Mouse (Mus musculus): ENCODE measurements at regions not wholly inside any gene's neighbourhood (a gene's known extent, or its start where the extent isn't known, plus 50 kb on each side); places are given as distances from the start of the nearest gene placed in this dataset.

DNA sequence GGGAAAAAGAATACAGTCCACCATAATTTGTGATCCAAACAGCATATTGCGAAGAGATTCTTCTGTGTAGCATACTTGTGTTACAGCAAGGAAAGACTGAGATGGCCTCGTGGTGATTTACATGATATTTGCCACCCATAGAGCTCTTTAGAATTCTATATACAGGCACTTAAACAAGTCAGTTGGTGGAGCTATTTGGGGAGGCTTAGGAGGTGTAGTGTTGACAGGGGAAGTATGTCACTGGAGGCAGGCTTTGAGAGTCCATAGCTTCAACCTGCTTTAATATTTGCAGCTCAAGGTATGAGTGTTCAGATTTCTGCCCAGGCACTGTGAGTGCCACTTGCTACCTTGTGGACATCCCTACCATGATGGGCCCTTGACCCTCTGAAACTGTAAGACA lies 187.3 kb downstream of the Ostf1 start:
- no peak for DNase-seq (ENCODE audit: low read depth, low spot score)

DNA sequence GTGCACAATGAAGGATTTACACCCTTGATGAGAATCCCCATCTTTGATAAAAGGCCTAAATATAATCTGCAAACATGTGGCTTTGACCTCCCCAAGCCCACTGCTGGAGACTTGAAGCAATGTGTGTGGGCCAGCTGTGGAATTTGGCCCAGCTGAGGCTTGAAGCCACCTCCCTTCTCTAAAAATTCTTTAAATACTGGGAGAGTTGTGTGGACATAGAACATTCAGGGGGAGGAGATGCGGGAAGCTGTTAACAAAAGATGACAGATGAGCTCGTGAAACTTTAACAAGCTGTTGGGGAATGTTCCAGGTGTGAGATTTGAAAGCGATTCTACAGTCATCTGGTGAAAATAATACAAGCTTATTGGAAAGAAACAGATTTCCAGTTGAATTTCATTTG lies 195.3 kb downstream of the Ostf1 start:
- DNase-seq (ENCODE audit: low read depth, low spot score): peak; percentile 7

DNA sequence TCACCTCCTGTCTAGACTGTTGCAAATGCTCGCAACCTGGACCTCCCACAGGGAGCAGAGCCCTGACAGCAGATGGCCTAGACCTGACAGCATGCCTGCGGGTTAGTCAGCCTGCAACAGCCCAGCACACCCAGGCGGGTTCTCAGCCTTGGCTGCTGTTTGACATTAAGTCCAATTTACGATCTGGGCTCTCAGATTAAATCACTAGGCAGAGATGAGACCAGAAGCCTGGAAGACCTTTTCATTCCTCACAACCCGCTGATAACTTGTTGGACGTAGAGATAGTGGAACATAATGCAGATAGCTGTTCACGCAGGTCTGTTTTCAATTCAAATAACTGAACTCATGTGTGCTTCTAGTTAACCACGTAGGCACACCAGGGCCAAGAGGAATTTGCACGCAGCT lies 211.2 kb downstream of the Ostf1 start:
- no peak for DNase-seq (ENCODE audit: low read depth, low spot score)

DNA sequence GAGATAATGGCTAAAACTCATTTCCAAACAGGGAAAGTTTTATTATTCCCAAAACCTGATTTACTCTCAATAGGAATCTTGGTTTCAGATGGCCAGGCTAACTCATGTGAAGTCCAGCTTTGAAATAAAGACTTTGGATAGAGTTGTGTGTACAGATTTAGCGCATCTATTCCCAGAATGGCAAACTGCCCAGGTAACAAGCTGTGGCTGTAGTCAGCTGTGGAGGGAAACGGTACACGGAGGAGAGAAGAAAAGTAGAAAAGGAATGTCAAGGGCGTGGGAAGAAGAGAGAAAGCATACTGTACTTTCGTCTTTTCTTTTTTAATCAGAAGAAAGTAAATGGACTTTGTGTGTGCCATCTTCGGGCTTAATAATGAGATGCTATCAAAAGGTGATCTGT lies 213.1 kb downstream of the Ostf1 start:
- no peak for DNase-seq (ENCODE audit: low read depth, low spot score)

DNA sequence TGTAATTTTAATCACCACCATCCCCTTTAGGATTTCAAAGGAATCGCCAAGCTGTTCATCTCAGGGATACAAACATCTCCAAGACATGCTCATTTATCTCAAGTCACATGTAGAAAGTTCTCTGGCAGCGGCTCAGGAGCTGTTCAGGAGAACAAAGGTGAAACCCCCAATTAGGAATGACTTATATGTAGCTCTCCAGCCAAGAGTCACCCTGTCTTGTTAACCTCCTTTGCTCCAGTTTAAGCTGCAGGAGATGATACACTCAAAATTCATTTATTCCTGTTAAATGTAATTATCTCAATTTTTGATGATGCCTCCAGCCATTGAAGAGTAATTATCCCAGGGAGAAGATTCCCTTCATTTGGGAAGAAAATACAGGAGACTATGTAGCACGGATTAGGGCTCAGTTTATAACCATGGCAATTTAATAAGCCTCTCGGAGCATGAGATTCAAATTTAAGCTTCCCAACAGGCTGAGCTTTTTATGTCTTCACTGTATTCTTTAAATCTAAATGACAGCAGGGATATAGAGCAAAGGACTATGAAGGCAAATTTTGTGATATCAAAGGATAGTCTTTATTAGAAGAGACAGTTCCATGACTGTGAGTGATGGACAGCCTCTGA lies 254.0 kb downstream of the Ostf1 start:
- DNase-seq (ENCODE audit: low read depth, low spot score): no peak

DNA sequence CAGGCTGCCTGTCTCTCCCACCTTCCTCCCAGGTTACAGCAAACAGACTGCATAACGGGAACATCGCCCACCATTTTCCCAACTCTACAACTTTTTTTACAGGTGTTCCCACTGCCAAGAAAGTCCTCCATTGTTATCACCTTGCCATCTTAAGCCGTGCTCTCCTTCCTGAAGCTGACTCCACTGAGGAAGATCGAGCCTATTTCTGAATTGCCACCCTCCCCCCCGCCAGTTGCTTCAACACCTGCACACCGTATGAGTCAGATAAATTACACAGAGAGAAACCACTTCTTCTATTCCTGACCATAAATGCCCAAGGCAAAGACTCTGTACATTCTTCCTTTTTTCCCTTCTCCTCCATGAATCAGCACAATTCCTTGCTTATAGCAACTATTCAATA lies 263.0 kb downstream of the Ostf1 start:
- DNase-seq (ENCODE audit: low read depth, low spot score): no peak

DNA sequence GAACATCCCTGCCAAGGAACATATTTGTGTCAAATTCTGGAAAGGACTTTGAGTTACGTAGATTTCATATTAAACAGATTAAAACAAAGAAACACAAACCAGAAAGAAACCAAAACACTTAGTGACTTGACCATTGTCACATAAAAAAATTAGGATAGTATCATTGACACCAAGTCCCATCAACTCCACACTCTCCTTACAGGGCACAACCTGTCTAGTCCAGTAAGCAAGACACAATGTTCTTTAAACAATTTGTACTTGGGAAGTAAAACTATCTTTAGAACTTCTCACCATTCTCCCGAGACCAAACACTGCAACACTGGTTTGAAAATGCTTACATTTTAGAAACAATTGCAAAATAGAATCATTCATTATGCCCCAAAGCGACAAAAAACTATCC lies 277.7 kb downstream of the Ostf1 start:
- no peak for DNase-seq (ENCODE audit: low read depth, low spot score)

DNA sequence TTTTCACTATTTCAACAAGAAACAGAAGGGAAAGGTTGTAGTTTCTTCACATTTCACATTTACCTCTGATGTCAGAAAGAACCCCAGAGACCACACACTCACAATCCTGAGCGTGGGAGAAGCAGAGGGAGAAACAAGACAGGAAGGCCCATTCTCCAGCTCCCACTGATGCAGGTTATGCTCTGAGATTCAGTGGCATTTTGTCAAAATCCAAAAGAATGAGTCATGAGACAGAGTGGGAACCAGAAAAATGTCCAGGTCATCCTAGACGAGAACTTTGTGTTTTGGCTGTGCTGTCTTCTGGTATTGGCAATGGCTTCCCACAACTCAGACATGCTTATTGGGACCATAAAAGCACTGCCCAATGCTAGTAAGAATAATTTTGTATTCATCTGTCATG lies 285.9 kb downstream of the Ostf1 start:
- DNase-seq (ENCODE audit: low read depth, low spot score): no peak

DNA sequence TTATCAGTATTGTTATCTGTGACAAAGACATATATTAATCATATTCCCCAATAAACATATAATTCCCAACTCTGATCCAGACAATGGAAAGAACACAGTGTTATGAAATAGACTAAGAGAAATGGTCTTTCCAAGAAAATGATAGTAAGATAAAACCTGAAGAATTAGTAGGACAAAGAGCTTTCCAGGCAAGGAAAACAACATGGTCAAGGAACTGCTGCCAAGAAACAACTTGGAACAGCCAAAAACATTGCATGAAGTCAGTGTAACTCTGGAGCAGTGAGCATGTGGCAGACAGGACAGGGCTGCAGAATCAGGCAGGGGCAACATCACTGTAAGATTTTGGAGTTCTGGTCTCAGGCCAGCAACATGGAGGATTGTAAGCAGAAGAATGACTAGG lies 288.0 kb downstream of the Ostf1 start:
- no peak for DNase-seq (ENCODE audit: low read depth, low spot score)

DNA sequence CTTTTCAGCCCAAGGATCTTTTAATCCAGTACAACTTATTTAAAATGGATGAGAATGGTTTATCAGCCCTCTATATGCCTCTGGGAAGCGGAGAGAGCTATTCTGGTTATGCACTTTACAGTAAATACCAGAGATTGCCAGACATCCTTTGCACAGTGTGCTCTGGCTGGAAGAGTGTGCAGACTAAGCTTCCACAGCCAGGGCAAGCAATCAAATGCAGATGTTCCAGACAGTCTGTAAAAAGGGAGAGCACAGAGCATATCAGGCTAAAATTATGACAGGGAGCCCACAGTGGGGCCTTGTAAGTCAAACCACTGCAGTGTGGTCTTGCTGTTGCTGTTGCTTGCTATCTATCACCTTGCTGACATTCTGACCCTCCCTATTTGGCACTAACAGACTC lies 288.6 kb downstream of the Ostf1 start:
- no peak for DNase-seq (ENCODE audit: low read depth, low spot score)

DNA sequence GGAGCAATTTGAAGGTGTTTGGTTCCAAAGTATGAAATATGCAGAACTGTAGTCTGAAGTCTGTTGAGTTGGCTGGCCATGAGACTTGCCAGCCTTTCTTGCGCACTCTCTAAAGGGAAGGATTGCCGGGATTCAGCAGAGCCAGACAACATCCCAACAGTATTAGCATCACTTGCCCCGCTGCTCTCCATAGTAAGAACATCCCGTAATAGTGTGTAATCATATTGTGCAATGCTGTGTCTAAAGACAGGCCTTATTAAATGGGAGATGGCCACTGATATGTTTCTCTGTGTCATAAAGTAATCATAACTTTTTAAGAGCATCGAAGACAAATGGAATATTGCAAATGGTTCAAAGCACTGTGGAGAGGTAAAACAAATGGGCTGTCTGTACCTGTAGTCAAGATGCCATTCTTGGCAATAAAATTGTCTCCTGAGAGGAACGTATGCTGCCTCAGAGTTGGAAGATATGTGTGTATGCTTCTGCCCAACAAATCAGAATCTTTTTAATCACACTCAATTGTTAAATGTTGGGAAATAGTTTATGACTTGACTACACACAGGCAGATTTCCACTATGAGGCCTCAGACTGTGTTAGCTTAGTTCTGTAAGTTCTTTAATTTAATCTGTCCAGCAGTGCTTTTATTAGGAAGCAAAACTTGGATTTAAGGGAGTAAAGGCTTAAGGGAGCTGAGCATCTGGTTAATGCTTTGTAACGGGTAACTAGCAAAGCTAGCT lies 293.6 kb downstream of the Ostf1 start:
- no peak for DNase-seq (ENCODE audit: low read depth, low spot score)

DNA sequence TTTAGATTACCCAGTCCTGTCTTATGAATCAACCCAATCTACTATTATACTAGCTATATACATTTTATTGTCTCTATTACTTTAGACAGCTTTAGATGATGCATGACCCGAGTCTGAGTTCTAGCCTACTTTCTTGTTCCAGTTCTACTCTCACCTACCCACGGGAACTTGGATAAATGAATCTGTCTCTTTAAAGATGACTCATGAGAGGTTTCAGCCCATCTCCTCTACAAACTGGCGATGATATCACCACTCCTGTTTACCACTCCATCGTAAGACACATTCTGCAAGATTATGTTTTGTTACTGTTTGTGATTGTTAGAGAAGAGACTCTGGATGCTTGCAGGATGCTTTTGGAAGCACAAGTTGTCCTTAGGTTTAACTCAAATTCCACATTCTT lies 295.0 kb downstream of the Ostf1 start:
- DNase-seq (ENCODE audit: low read depth, low spot score): no peak

DNA sequence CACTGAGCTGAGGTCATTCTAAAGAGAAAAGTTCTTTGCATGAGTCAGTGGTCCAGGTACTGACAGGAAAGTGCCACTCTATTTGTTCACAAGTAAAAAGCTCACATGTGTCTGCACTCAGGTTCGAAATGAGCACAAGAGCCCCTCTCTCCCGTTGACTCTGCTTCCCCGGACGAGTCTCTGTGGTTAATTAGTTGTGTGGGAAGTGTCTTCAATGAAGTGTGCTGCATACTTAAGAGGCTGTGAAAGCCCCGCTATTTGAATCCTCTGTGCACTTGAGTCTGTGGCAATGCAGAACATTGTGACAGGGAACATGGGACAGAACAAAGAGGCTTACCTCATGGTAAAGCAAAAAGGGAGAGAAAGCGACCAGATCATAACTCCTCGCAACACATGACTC lies 297.0 kb downstream of the Ostf1 start:
- DNase-seq (ENCODE audit: low read depth, low spot score): no peak

DNA sequence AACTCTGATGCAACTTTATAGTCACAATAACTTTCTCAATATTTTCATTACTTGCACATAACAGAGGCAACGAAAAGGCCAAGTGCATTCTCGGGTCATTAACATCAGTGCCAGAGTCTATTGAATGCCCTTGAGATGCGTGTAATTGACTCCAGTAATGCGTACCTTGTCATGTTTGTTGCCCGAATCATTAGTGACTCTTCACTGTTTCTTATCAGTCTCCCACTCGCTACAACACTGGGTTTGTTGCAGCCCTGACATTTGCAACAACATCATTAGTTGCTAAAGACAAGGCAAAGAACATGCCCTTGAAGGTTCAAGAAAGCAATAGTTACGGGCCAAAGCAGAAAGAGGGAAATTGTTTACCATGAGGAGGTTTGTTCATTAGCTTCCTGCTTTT lies 299.8 kb downstream of the Ostf1 start:
- no peak for DNase-seq (ENCODE audit: low read depth, low spot score)

DNA sequence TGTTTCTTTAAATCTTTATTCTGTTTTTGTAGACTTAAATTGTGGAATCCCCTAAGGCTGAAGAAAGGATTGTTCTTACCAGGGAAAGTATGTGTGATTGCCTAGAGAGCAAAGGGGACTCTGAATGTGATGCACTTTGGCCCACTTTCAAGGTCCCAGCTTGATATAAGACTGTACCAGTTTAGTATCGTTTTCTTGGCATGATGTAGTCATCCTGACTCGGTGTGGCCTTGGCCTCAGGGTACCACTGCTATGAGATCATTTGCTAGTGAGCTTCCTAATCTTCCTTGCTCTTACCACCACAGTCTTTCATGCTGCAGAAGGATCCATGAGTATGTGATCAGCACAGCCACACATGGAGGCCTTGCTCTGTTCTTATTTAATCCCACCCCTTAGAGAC lies 302.2 kb downstream of the Ostf1 start:
- DNase-seq (ENCODE audit: low read depth, low spot score): no peak

DNA sequence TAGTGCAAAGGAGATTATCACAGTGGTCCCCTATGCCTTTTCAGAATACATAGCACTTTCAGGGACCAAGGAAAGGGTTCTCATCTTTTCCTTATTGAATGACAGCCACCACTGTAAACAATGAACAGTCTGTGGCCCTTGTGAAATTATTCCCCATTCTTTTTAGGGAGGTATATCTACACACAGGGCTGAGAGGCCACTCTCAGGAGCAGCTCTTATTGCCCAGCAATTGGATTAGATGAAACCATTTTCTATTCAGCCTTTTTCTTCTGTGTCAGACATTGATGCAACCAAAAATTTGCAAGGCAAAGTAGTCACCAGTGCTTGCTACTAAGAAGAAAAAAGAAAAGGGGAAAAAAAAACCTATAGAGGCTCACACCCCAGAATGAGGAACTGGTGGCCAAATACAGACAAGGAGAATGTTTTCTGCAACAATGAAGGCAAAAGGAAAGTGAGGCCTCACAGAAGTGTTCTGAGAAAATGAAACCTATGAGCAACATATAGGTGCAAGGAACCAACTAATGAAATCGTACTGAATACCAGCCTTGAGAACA lies 313.2 kb downstream of the Ostf1 start:
- no peak for DNase-seq (ENCODE audit: low read depth, low spot score)

DNA sequence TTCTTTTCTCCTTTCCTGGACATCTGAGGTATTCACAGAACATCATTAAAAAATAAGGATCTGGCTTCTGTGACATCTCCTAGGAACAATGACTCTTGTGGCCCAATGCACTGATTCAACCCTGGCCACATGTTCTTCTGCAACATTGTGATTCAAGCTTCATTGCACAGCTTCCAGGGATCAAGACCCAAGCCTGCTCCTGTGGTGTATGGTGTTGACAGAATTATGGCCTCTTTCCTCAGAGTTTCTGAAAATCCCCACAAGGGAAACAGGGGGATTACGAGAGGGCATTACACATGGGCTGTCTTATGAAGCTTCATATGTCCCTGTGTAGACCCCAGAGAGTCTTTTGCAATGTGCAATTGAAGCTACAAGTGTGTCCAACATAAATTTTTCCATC lies 358.2 kb downstream of the Ostf1 start:
- no peak for DNase-seq (ENCODE audit: low read depth, low spot score)

DNA sequence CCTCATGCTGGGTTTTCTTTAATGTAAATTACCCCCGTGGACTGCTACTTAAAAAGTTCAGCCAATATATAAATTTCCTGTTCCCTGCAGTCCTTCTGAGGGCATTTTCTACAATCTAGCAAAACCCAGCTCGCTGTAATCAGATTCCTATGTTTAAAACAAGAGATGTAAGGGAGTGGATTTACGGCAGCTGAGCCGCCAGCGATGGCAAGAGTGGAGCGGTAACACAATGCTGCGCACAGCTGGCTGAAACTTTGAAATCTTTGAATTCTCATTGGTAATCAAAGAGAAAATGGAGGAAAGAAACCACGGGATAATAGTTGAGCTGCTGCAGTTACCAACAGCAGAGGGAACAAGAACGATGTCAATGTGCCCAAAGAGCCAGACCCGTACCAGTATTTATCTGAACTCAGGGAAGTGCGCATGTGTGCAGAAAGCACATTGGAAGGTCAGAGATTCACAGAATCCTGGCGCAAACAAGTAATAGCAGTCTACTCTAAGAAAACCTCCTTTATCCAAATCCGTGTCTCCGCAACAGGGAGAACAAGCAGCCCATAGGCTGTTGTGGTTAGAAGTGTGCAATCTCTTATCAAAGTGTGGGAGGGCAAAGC lies 376.4 kb downstream of the Ostf1 start:
- no peak for DNase-seq (ENCODE audit: low read depth, low spot score)

DNA sequence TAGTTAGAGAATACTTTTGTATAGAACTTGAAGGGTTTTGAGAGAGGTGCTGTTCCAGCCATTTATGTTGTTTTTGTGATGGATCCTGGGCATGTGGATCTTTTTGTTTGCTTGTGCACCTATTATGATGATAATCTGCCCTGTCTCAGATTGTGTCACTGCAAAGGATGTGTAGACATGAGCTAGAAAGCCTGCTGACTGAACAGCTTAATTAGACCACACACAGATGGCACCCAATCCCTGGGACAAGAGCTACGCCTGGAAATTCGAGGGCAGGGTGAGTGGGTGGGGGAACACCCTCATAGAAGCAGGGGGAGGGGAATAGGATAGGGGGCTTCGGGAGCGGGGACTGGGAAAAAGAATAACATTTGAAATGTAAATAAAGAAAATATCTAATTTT lies 378.3 kb downstream of the Ostf1 start:
- peak; percentile 8 for DNase-seq (ENCODE audit: low read depth, low spot score)

Data from R1 (cell line).